Mouse (Mus musculus) C2C12 (cell line): ENCODE results near the gene Cdk17. TPM values are rescaled to one million over a fixed set of nuclear protein-coding genes. Genes with fewer than 3 reads are reported as not detected.

Source experiments
- H3K27me3 ChIP-seq: one replicate; pipeline ENCODE4 v1.6.1; 2011; ENCODE audit not compliant: control insufficient read depth, insufficient read depth, insufficient read length
- H3K36me3 ChIP-seq: one replicate; pipeline ENCODE4 v1.6.1; 2011; ENCODE audit not compliant: control insufficient read depth, insufficient read depth
- H3K4me3 ChIP-seq: one replicate; pipeline ENCODE4 v1.5.1; 2011; ENCODE audit warnings: mild to moderate bottlenecking, control low read depth; ENCODE audit not compliant: poor library complexity, insufficient read depth, severe bottlenecking
- H3K79me2 ChIP-seq: one replicate; pipeline ENCODE4 v1.6.1; 2011; ENCODE audit not compliant: control insufficient read depth, insufficient read depth
- H3K79me3 ChIP-seq: one replicate; pipeline ENCODE4 v1.6.1; 2011; ENCODE audit warnings: low read depth, control low read depth
- H3ac ChIP-seq: one replicate; pipeline ENCODE3; 2011; ENCODE audit warnings: low read depth; ENCODE audit not compliant: control insufficient read depth, insufficient read length
- CEBPB ChIP-seq: IDR thresholded peaks from one replicate; pipeline ENCODE4 v1.6.1; 2011; ENCODE audit warnings: low read depth, mild to moderate bottlenecking, control low read depth, moderate library complexity
- CTCF ChIP-seq: IDR thresholded peaks from one replicate; pipeline ENCODE4 v1.5.1; 2011; ENCODE audit not compliant: control insufficient read depth, insufficient read depth, insufficient read length
- FOSL1 ChIP-seq: IDR thresholded peaks from one replicate; pipeline ENCODE4 v1.8.0; 2011; ENCODE audit warnings: mild to moderate bottlenecking, low read length; ENCODE audit not compliant: poor library complexity, insufficient read depth, severe bottlenecking
- MAX ChIP-seq: IDR thresholded peaks from one replicate; pipeline ENCODE4 v1.6.1; 2011; ENCODE audit warnings: mild to moderate bottlenecking, control low read depth
- MYOD1 ChIP-seq: IDR thresholded peaks from one replicate; pipeline ENCODE4 v1.6.1; 2011; ENCODE audit warnings: low read depth; ENCODE audit not compliant: control insufficient read depth, insufficient read length
- MYOG ChIP-seq: IDR thresholded peaks from one replicate; pipeline ENCODE4 v1.6.1; 2011; ENCODE audit not compliant: control insufficient read depth, insufficient read length; ENCODE audit errors: extremely low read depth
- USF1 ChIP-seq: IDR thresholded peaks from one replicate; pipeline ENCODE4 v1.6.1; 2011; ENCODE audit warnings: low read depth, mild to moderate bottlenecking, control low read depth, moderate library complexity
- polyA plus RNA-seq: library from polyadenylated mRNA; unstranded; fragments of >200 nt; fragmentation: generic; extraction: Trizol; gene quantifications from one replicate; pipeline ENCODE4 v1.2.1, GENCODE M21; 2012; ENCODE audit warnings: missing spikeins

The Cdk17 gene
- polyA plus RNA-seq, 1 experiment, result 7.4 TPM

DNA sequence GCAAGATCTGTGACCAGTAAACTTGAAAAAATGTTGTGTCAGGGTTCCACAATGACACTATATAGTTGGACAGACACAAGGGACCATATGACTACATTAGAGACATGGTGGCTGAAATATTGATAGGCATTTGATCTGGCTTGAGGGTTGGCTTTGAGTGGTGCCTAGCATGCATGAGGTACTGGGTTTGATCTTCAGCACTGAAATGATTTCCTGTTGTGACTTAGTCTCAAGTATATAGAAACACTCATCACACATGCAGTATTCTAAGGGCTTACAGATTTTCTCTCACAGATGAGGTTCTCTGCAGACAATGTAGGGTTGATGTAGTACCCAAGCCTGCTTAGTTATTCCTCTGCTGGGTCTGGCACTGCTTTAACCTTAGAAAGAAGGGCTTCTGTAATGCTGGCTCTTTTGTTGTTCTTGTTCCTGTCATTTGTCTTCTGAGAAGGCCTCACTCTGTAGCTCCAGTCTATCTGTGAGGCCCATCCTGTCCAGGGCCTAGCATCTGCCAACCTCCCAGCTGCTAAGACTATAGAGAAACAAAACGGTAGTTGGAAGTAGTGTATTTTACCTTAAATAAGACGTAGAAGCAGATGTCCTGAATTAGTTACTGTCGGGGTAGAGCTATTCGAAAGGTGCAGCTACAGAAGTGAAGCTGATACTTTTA, 44.7 kb downstream of the Cdk17 start:
- TF ChIP-seq CEBPB, result no peak
- TF ChIP-seq FOSL1, result no peak
- no peak for TF ChIP-seq MYOD1
- no peak for TF ChIP-seq CTCF
- no peak for TF ChIP-seq MAX
- TF ChIP-seq MYOG, result no peak
- TF ChIP-seq USF1, result no peak
- Histone ChIP-seq H3K36me3 (peaks cover 10% of the 10 kb centered on the region), H3K79me3 (peaks cover 76% of the 10 kb centered on the region), H3K27me3 (no peaks in the 10 kb centered on the region), H3K79me2 (peaks cover 100% of the 10 kb centered on the region), H3K4me3 (no peak overlapping the region), H3ac (no peak overlapping the region)

GRCm38 (mm10) chr10:93207176-93207575, 46.5 kb downstream of the Cdk17 start:
- Histone ChIP-seq H3ac (no peak overlapping the region), H3K36me3 (peaks cover 16% of the 10 kb centered on the region), H3K79me3 (peaks cover 60% of the 10 kb centered on the region), H3K4me3 (no peak overlapping the region), H3K27me3 (no peaks in the 10 kb centered on the region), H3K79me2 (peaks cover 89% of the 10 kb centered on the region)
- TF ChIP-seq CEBPB (no peak), MYOG (no peak), CTCF (no peak), FOSL1 (no peak), MYOD1 (no peak), MAX (no peak), USF1 (no peak)

- no peak for TF ChIP-seq USF1
- TF ChIP-seq MAX, result no peak
- TF ChIP-seq CEBPB, result no peak
- no peak for TF ChIP-seq MYOG
- no peak for TF ChIP-seq CTCF
- TF ChIP-seq FOSL1, result no peak
- TF ChIP-seq MYOD1, result no peak
- H3K79me2 ChIP-seq, result peaks cover 36% of the 10 kb centered on the region
- H3K79me3 ChIP-seq, result peaks cover 9% of the 10 kb centered on the region
- no peak overlapping the region for H3ac ChIP-seq
- H3K4me3 ChIP-seq, result no peak overlapping the region
- peaks cover 51% of the 10 kb centered on the region for H3K36me3 ChIP-seq
- H3K27me3 ChIP-seq, result no peaks in the 10 kb centered on the region
Observed at GRCm38 (mm10) chr10:93212699-93213098, 52.0 kb downstream of the Cdk17 start.

- Histone ChIP-seq H3ac (no peak overlapping the region), H3K36me3 (peaks cover 54% of the 10 kb centered on the region), H3K79me2 (peaks cover 30% of the 10 kb centered on the region), H3K27me3 (no peaks in the 10 kb centered on the region), H3K4me3 (no peak overlapping the region), H3K79me3 (peaks cover 5% of the 10 kb centered on the region)
- no peak for TF ChIP-seq MAX
- no peak for TF ChIP-seq MYOG
- TF ChIP-seq USF1, result no peak
- no peak for TF ChIP-seq FOSL1
- TF ChIP-seq MYOD1, result no peak
- no peak for TF ChIP-seq CTCF
- no peak for TF ChIP-seq CEBPB
Observed at GRCm38 (mm10) chr10:93213339-93213738, 52.7 kb downstream of the Cdk17 start.

GRCm38 (mm10) chr10:93214251-93214650, 53.6 kb downstream of the Cdk17 start:
- no peak for TF ChIP-seq MYOG
- no peak for TF ChIP-seq MAX
- no peak for TF ChIP-seq USF1
- TF ChIP-seq CTCF, result no peak
- no peak for TF ChIP-seq CEBPB
- TF ChIP-seq FOSL1, result no peak
- TF ChIP-seq MYOD1, result no peak
- peaks cover 56% of the 10 kb centered on the region for H3K36me3 ChIP-seq
- peaks cover 6% of the 10 kb centered on the region for H3K79me3 ChIP-seq
- H3ac ChIP-seq, result no peak overlapping the region
- H3K4me3 ChIP-seq, result no peak overlapping the region
- H3K79me2 ChIP-seq, result peaks cover 20% of the 10 kb centered on the region
- no peaks in the 10 kb centered on the region for H3K27me3 ChIP-seq

GRCm38 (mm10) chr10:93215051-93215763, 54.5 kb downstream of the Cdk17 start:
- peaks cover 61% of the 10 kb centered on the region for H3K36me3 ChIP-seq
- H3K27me3 ChIP-seq, result no peaks in the 10 kb centered on the region
- H3K79me3 ChIP-seq, result peaks cover 9% of the 10 kb centered on the region
- no peak overlapping the region for H3K4me3 ChIP-seq
- H3ac ChIP-seq, result no peak overlapping the region
- no peak for TF ChIP-seq CTCF
- TF ChIP-seq MAX, result no peak
- TF ChIP-seq FOSL1, result no peak
- no peak for TF ChIP-seq MYOG
- TF ChIP-seq USF1, result no peak
- TF ChIP-seq CEBPB, result no peak
- TF ChIP-seq MYOD1, result no peak
- peaks cover 11% of the 10 kb centered on the region for H3K79me2 ChIP-seq
